Mouse (Mus musculus) lung, embryonic 16.5 days (tissue): ENCODE results near the gene Ak1. TPM values are rescaled to one million over a fixed set of nuclear protein-coding genes. Genes with fewer than 3 reads are reported as not detected.

Experiments
- ATAC-seq: fragments of 200-750 bp; cut with Nextera tagmentation; 2 replicates; pipeline ENCODE4 v1.8.0; 2017; ENCODE audit warnings: low read depth, mild to moderate bottlenecking, moderate library complexity
- H3K27ac ChIP-seq: fragments of 300-500 bp; sonication (generic); 2 replicates; pipeline ENCODE4 v1.5.1; 2014; ENCODE audit warnings: mild to moderate bottlenecking, control low read depth, low read length
- H3K27me3 ChIP-seq: fragments of 300-500 bp; sonication (generic); 2 replicates; pipeline ENCODE4 v1.6.1; 2014; ENCODE audit warnings: low read depth, low read length, mixed read lengths; ENCODE audit not compliant: control insufficient read depth, insufficient read depth
- H3K36me3 ChIP-seq: fragments of 300-500 bp; sonication (generic); 2 replicates; pipeline ENCODE4 v1.6.1; 2014; ENCODE audit warnings: low read length; ENCODE audit not compliant: control insufficient read depth, insufficient read depth
- H3K4me1 ChIP-seq: fragments of 300-500 bp; sonication (generic); replicated peaks from 2 replicates; pipeline ENCODE4 v1.6.1; 2014; ENCODE audit warnings: low read length, mixed read lengths; ENCODE audit not compliant: control insufficient read depth, insufficient read depth
- H3K4me2 ChIP-seq: fragments of 300-500 bp; sonication (generic); 2 replicates; pipeline ENCODE4 v1.6.1; 2014; ENCODE audit warnings: low read depth, low read length, control low read depth
- H3K4me3 ChIP-seq: fragments of 300-500 bp; sonication (generic); 2 replicates; pipeline ENCODE4 v1.5.1; 2014; ENCODE audit warnings: mild to moderate bottlenecking, low read length, control low read depth
- H3K9ac ChIP-seq: fragments of 300-500 bp; sonication (generic); 2 replicates; pipeline ENCODE4 v1.6.1; 2014; ENCODE audit warnings: low read length, control low read depth
- H3K9me3 ChIP-seq: fragments of 300-500 bp; sonication (generic); 2 replicates; pipeline ENCODE4 v1.6.1; 2016; ENCODE audit warnings: low read length; ENCODE audit not compliant: control insufficient read depth
- WGBS: fragments of 180-500 bp; shearing (Covaris S2); extraction: QIAGEN DNeasy Blood & Tissue Kit; methylation state at CpG from one replicate; pipeline ENCODE4 v1.1.7; 2014; 5-methylcytosine and 5-hydroxymethylcytosine counted together
- polyA plus RNA-seq: library from polyadenylated mRNA; unstranded; fragments of >200 nt; fragmentation: Nextera tagmentation; extraction: Ambion mirVana; gene quantifications from 2 replicates; pipeline ENCODE4 v1.2.1, GENCODE M21; 2015

The Ak1 gene
- polyA plus RNA-seq, 1 experiment from 2014 or later: 67.2 TPM

- Histone ChIP-seq H3K9me3 (no peaks in the 10 kb centered on the region), H3K4me3 (no peak overlapping the region), H3K36me3 (peaks cover 9% of the 10 kb centered on the region), H3K9ac (no peak overlapping the region), H3K27me3 (no peaks in the 10 kb centered on the region), H3K4me1 (peaks cover 11% of the 10 kb centered on the region), H3K4me2 (no peak overlapping the region), H3K27ac (no peak overlapping the region)
- 80% methylated on average over 5 of the region's 5 CpGs for WGBS
- no peak for ATAC-seq
Observed at GRCm38 (mm10) chr2:32597248-32597647, 24.3 kb upstream of the Ak1 start.

GRCm38 (mm10) chr2:32597699-32598098 lies 23.9 kb upstream of the Ak1 start:
- H3K4me3 ChIP-seq: no peak overlapping the region
- H3K9ac ChIP-seq: no peak overlapping the region
- no peaks in the 10 kb centered on the region for H3K9me3 ChIP-seq
- WGBS: 84% methylated on average over 5 of the region's 5 CpGs
- peaks cover 10% of the 10 kb centered on the region for H3K4me1 ChIP-seq
- ATAC-seq: no peak
- no peak overlapping the region for H3K27ac ChIP-seq
- no peak overlapping the region for H3K4me2 ChIP-seq
- H3K36me3 ChIP-seq: peaks cover 9% of the 10 kb centered on the region
- H3K27me3 ChIP-seq: no peaks in the 10 kb centered on the region

GRCm38 (mm10) chr2:32598506-32598905 lies 23.1 kb upstream of the Ak1 start:
- ATAC-seq: no peak
- H3K4me2 ChIP-seq: no peak overlapping the region
- H3K4me1 ChIP-seq: peaks cover 10% of the 10 kb centered on the region
- H3K27me3 ChIP-seq: no peaks in the 10 kb centered on the region
- WGBS: 78% methylated on average over 8 of the region's 8 CpGs
- no peak overlapping the region for H3K9ac ChIP-seq
- no peaks in the 10 kb centered on the region for H3K9me3 ChIP-seq
- no peak overlapping the region for H3K27ac ChIP-seq
- H3K4me3 ChIP-seq: no peak overlapping the region
- peaks cover 9% of the 10 kb centered on the region for H3K36me3 ChIP-seq

- H3K9ac ChIP-seq: no peak within 1 kb of the TSS
- no peak within 1 kb of the TSS for H3K27ac ChIP-seq
- H3K4me2 ChIP-seq: no peak within 1 kb of the TSS
- no peak within 1 kb of the TSS for H3K4me3 ChIP-seq
- peaks cover 10% of the 10 kb centered on the region for H3K4me1 ChIP-seq
- 90% methylated on average over 3 of the region's 3 CpGs for WGBS
- peaks cover 5% of the 10 kb centered on the region for H3K36me3 ChIP-seq
- H3K9me3 ChIP-seq: no peaks in the 10 kb centered on the region
- no peak for ATAC-seq
- H3K27me3 ChIP-seq: no peaks in the 10 kb centered on the region
Observed at GRCm38 (mm10) chr2:32599409-32599808, 22.1 kb upstream of the Ak1 start, which contains the start of gene St6galnac6. Gene St6galnac6 (plus strand): TSS chr2:32599709.

GRCm38 (mm10) chr2:32601417-32602065 lies 20.0 kb upstream of the Ak1 start:
- Histone ChIP-seq H3K9ac (no peak overlapping the region), H3K4me2 (no peak overlapping the region), H3K36me3 (peaks cover 5% of the 10 kb centered on the region; the same call in 1 of the 2 replicates), H3K27ac (no peak overlapping the region; the same call in 1 of the 2 replicates), H3K4me3 (no peak overlapping the region), H3K27me3 (no peaks in the 10 kb centered on the region), H3K4me1 (peaks cover 10% of the 10 kb centered on the region), H3K9me3 (no peaks in the 10 kb centered on the region)
- WGBS: 46% methylated on average over 8 of the region's 8 CpGs
- peak; percentile 21 for ATAC-seq

GRCm38 (mm10) chr2:32602600-32603054 lies 18.9 kb upstream of the Ak1 start:
- peak overlapping the region; percentile 45 for H3K27ac ChIP-seq
- peak; percentile 77 for ATAC-seq
- peak overlapping the region; percentile 51 for H3K4me2 ChIP-seq
- no peaks in the 10 kb centered on the region for H3K9me3 ChIP-seq
- peak overlapping the region; percentile 42; the same call in 1 of the 2 replicates for H3K9ac ChIP-seq
- peaks cover 16% of the 10 kb centered on the region for H3K4me1 ChIP-seq
- no peaks in the 10 kb centered on the region for H3K27me3 ChIP-seq
- H3K4me3 ChIP-seq: peak overlapping the region; percentile 43
- under 1% methylated on average over 11 of the region's 11 CpGs for WGBS
- H3K36me3 ChIP-seq: no peaks in the 10 kb centered on the region

GRCm38 (mm10) chr2:32604631-32605030 lies 16.9 kb upstream of the Ak1 start:
- 38% methylated on average over 10 of the region's 10 CpGs for WGBS
- no peak overlapping the region for H3K4me3 ChIP-seq
- H3K4me1 ChIP-seq: peaks cover 30% of the 10 kb centered on the region

GRCm38 (mm10) chr2:32606161-32607142 lies 15.1 kb upstream of the Ak1 start:
- Histone ChIP-seq H3K4me2 (peak overlapping the region; percentile 94), H3K4me3 (peak overlapping the region; percentile 68), H3K27ac (peak overlapping the region; percentile 63), H3K36me3 (no peaks in the 10 kb centered on the region), H3K9ac (peak overlapping the region; percentile 86), H3K9me3 (no peaks in the 10 kb centered on the region), H3K27me3 (no peaks in the 10 kb centered on the region), H3K4me1 (peaks cover 42% of the 10 kb centered on the region)
- ATAC-seq: peak; percentile 80
- WGBS: 12% methylated on average over 47 of the region's 55 CpGs

More at GRCm38 (mm10) chr2:32604631-32605030, 16.9 kb upstream of the Ak1 start:
- H3K27ac ChIP-seq: no peak overlapping the region
- no peak for ATAC-seq
- no peak overlapping the region for H3K9ac ChIP-seq
- no peaks in the 10 kb centered on the region for H3K27me3 ChIP-seq
- H3K9me3 ChIP-seq: no peaks in the 10 kb centered on the region
- H3K4me2 ChIP-seq: no peak overlapping the region
- no peaks in the 10 kb centered on the region for H3K36me3 ChIP-seq
